Mouse (Mus musculus): ENCODE results near the gene Olfr1339.

Olfr1339 gene

DNA sequence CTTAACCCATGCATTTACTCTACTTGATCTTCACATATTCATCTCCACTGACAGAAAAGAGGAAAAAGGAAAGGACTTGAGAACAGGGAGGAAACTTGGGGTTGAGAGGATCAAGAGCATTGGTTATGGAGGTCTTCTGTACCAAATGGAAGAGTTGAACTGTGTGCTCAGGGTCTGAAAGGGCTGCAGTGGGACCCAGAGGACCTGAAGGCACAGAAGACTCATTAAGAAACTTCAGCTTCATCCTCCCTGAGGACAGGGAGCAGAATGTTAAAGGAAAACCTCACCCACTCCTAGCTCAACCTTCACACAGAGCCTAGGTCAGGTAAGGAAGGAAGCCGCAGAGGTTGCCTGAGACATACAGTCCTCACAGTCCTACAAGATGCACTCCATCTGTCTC is at the start of gene Olfr1339:
Gene Olfr1339, plus strand, starts transcription at position 301 of the 400 bp plus-strand sequence.
- DNase-seq (ENCODE audit: extremely low read depth, insufficient read length, low spot score) = no peak

DNA sequence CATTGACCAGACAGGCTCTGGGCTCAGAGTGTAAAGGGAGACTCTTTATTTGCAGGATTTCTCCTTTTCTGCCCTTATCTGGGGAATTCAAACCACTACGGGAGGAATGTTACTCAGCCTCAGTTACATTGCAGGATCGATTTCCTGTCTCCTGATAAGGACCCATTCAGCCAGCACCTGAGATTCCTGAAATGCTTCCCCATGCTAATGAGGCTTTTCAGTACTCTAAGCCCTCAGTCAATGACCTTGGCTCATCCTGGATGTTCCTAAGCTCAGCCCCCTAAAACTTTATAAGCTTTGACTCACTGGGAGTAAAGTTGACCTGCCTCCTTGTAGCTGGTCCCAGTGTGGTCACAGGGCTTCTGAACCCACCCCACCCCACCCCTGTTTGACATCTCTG is 44.9 kb upstream of the Olfr1339 start:
- DNase-seq (ENCODE audit: extremely low read depth, insufficient read length, low spot score) = no peak

DNA sequence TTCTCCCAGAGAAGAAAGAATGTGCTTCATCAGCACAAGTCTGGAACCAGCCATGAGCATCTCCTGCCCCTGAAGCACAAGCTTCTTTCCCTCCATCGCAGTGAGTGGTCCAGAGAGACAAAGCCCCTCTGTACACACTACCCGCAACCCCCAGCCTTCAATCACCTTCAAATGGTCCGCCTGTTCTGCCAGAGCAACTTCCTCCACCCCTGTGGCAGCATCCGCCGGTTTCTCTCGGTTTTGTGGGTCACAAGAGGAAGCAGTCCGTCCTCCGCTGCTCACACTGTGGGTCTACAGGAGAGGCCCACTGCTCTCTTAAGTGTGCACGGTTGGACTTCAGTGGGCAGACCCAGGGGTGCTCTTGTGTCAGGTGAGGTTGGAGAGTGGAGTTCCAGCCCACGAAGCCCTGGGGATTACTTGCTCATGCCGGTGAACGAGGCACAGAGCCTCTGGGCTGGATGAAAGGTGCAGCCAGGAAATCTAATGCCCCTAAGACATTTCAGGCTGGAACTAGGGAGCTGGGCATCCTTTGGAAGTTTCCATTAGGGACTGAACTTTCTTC is 39.5 kb upstream of the Olfr1339 start, which contains the start of gene Olfr1342:
Gene Olfr1342, minus strand, starts transcription at position 345 of the 562 bp plus-strand sequence.
- no peak for DNase-seq (ENCODE audit: extremely low read depth, insufficient read length, low spot score)

DNA sequence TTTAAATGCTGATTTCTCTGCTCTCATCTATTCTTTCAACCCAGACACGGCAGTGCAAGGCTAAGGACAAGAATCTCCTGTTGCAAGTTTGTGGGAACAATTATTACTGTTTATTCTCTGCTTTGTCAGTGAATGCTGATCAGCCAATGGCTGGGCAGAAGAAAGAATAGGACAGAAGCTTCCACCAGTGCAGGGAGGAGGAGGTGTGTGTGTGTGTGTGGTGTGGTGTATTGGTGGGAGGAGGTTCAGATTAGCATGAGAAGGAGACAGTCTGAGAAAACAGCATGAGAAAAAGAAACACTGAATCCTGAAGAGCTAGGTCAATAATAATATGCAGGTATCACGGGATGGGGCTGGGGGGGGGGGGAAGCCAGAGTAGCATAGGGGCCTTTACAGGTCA is 38.2 kb upstream of the Olfr1339 start:
- no peak for DNase-seq (ENCODE audit: extremely low read depth, insufficient read length, low spot score)

DNA sequence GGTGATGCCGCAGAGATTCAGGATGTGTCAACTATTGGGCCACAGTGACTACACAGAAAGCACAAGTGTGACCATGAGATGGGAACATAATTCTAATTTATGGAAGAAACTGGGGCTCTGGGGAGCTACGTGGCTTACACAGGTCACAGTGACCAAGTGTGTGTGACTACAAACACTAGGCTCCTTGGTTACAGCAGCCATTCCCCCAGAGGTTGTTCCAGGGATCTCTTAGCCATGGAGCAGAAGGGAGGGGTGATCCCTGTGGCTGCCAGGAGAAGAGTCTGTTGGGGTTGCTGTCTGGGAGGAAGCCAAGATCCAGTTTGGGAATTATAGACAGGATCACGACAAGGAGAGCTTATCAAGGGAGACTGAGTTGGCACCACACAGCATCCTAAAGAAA is 28.8 kb upstream of the Olfr1339 start, which contains the start of gene Olfr1341:
Gene Olfr1341, plus strand, starts transcription at position 301 of the 400 bp plus-strand sequence.
- DNase-seq (ENCODE audit: extremely low read depth, insufficient read length, low spot score) = no peak

DNA sequence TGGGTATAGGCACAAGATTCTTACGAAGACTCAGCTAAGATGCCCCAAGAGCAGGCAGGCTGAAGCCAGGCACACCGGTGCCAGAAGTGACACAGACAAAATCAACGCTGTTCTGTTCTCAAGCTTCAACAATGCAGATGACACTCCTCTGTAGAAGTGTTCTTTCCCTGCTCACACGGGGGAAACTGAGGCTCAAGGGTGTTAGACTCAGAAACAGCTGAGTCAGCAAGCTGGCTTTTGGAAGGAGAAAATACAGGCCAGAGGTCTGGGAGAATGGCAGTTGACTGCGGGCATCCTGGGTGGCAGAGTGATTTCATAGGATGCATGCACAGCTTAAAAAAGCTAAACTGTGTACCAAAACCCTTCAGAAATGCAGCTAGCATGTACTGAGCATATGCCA is 23.9 kb upstream of the Olfr1339 start:
- no peak for DNase-seq (ENCODE audit: extremely low read depth, insufficient read length, low spot score)

DNA sequence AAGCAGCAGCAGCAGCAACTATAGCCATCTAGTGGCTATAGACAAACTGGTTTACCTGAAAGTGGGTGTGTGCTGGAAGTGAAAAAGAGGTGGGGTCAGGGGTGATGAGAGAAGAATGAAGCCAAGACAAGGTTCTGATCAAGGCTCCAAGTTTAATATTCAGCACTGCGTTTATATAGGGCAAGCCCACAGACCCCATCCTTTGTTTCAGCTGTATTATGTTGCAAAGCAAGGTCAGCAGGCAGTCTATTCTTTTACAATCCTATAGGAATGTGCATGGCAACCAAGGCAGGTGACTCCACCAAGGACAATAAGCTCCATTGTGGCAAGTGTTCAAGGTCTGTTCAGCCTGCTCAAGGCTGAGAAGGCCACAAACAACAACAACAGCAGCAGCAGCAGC is 20.3 kb upstream of the Olfr1339 start:
- DNase-seq (ENCODE audit: extremely low read depth, insufficient read length, low spot score) = no peak

DNA sequence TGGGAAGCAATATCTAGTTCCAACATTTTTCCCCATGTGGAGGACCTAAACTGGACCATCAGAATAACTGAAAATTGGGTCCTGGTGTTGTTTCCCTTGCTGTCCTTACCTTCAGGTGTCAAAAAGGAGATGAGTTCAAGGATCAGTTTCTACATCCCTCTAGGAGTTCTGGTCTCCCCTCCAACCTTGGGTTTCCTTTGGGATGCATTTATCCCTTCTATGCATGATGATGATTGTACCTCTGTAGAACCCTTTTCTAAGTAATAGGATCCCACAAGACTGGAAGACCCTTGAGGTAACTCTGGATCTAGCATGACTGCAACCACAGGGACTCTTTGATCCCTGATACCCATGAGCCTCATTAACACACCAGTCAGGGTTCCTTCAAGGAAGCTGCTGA is 12.1 kb upstream of the Olfr1339 start, which contains the start of gene Olfr1340:
Gene Olfr1340, plus strand, starts transcription at position 301 of the 400 bp plus-strand sequence.
- no peak for DNase-seq (ENCODE audit: extremely low read depth, insufficient read length, low spot score)

DNA sequence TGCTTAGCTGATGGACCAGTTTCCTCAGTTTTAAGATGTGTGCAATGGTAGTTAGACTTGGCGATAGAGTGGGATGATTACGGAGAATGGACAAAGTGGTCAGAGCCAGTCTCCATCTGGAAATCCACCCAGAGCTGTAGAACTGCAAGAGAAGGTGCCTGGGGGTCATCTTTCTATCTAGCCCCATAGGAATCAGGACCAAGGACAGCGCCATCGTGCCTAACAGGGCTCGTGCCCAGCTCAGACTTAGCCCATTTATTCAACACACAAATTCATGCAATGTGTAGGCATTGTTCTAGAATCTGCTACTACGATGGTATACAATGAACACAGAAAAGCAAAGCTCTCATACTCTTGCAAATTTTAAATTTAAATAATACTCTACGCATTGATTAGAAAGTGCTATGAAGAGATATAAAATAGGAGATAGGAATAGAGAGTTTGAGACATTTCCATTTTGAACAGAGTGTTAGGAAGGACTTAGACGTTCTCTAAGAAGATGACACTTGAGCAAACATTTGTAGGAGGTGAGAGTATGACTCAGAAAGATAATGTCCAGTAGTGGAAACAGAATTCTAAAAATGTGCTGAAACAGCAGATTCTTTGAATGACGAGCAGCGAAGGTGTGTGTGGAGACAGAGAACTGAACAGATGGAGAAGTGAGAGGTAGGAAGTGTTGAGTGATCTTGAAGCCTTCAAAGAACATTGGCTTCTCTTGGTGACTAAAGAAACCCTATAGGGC is 10.1 kb upstream of the Olfr1339 start:
- DNase-seq (ENCODE audit: extremely low read depth, insufficient read length, low spot score) = no peak

DNA sequence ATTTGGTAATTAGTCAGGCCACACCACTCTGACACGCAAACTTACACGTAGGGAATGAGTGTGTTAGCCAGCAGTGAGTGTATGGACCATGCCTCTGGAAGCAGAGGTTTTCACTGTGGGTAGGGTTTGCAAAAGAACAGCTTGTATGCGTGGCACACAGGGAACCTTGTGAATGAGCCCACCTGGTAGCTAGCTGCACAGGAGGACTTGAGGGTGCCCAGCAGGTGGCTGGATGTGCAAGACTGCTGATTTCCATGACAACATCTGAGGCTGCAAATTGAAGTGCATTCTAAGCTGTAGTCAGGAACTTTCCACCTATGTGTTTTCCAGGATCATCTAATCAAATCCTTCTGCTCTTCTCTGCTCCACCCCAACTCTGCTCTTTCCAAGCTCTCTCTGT is 7.6 kb downstream of the Olfr1339 start:
- DNase-seq (ENCODE audit: extremely low read depth, insufficient read length, low spot score) = no peak

DNA sequence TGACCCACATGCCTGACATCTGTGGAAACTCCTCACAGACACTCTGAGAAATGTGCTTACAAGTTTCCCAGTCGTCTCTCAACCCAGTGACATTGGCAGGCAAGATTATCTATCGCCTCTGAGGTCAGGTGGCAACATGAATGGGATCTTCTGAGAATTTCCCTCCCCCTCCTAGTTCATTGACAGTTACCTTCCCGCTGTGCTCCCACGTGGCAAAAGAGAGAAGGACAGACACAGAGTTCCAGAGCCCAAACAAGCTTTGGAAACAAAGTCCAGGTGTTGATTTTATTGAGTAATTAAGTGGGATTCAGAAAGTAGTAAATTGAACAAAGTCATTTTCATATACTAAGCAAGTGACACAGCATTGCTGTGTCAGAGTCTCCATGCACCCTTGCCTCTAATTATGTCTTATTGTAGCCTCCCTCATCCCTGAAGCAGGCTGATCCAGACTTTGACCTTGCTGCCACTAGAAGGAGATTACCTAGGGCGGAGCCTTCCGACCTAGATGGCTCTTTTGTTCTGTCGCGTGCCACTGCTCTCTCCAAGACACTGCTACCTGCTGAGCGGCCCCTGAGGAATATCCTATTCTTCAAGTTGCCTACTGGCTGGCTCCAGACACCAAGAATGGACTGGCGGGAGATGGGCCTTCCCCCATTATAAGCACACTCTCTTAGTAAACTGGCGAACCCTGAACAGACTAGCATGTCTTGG is 9.2 kb downstream of the Olfr1339 start:
- DNase-seq (ENCODE audit: extremely low read depth, insufficient read length, low spot score) = no peak

DNA sequence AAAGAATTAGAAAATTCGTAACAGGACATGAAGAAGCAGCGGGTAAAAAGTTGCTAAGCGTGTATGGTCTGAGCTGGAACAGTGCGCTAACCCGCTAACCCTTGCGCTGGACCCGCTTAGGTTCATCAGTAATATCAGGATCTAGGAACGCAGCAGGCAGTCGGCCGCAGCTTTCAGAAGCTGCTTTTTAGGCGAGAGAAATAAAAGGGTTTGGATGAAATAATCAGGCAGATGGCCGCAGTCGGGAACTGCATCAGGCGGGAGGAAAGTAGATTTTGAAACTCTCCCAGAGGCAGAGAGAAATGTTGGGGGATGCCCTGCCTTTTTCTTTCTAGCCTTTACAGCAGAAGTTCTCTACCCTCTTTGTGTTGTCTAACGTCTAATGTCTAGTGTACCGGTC is 9.9 kb downstream of the Olfr1339 start:
- no peak for DNase-seq (ENCODE audit: extremely low read depth, insufficient read length, low spot score)

DNA sequence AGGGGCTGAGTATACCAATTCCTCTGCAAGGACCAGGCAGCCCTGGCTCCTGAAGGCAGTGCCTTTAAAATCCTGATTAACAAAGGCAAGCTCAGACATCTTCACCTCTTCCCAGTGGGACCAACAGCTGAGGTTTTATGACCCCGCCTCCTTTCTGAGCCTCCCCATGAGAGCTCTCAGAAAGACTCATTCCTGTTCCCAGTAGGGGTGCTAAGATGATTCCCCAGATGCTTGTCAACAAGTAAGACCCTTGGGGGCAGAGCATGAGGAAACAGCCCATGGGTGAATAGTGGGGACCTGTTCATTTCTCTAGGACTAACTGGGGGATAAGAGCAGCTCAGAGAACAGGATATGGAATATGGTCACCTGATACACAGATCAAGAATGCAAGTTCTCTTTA is 26.7 kb downstream of the Olfr1339 start, which contains the start of gene Olfr1338:
Gene Olfr1338, minus strand, starts transcription at position 101 of the 400 bp plus-strand sequence.
- no peak for DNase-seq (ENCODE audit: extremely low read depth, insufficient read length, low spot score)

DNA sequence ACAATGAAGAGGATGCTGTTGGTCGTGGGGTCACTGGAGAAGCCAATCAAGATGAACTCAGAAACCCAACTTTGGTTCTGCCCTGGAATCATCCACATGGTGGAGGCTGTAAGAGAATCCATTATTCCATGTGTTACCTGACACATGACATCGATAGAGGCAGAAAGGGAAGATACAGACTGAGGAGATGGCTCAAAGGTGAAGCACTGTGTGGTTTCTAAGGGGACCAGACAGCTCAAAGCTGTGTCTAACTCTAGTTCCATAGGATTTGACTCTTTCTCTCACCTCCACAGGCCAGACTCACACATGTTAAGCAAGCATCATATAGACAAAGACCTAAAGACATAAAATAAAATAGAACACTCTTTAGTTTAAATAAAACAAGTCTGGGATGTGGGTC is 50.5 kb downstream of the Olfr1339 start, which contains the start of gene Olfr1337:
Gene Olfr1337, minus strand, starts transcription at position 101 of the 400 bp plus-strand sequence.
- DNase-seq (ENCODE audit: extremely low read depth, insufficient read length, low spot score) = no peak
